Mouse (Mus musculus): ENCODE data around the gene Cep41. TPM values are rescaled to one million over a fixed set of nuclear protein-coding genes. Genes with fewer than 3 reads are reported as not detected.

Cep41 gene
- polyA plus RNA-seq, 1 experiment: 16.1 TPM

DNA sequence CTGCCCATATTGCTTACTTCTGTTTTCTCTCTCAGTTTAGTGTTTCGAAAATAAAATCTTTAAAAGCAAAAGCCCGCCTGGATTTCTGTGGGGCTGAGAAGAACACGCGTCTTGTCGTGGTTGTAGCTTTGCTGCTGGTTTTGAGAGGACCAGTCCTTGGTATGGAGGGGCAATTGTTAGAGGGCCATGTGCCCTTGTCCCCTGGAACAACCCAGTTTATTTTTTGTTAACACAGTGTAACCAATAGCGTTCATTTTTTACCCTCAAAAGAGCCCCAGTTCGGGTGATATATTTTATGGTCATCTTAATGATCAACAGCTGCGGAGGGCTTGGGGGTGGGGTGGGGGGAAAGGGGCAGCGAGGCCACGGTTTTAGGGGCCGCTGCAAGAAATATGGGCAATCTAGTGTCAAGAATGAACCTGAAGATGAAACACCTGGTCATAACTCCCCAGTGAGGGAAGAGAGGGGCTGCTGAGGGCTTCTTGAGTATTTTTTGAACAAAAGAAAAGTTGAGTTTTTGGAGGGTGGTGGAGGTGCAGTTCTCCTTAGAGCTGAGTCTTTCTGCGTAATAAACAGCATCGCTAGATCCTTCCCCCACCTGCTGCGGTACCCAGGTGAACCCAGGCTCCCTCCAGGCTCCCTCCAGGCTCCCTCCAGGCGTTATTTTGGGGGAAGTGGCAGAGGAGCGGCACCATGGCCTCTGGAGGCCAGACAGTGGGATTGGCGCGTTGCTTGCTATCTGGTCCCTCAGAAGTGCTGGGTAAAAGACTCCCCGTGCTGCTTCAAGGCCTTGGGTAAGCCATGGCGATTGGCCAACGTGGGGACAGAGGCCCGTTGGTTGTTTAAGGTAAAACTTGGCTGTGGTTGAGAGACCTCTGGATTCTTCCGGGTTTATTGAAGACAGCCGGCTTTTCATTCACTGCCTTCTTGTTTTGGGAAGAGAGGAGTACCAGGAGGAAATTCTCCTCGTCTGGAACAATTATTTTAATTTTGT lies 17.1 kb upstream of the Cep41 start:
- TF ChIP-seq POLR2A (IDR thresholded peaks at IDR 0.05; ENCODE audit: borderline replicate concordance, extremely low read depth, insufficient read depth, insufficient read length, poor library complexity, severe bottlenecking) (no peak), CTCF (IDR thresholded peaks at IDR 0.05; ENCODE audit: borderline replicate concordance, extremely low read depth, insufficient read depth, insufficient read length) (no peak)
- DNase-seq (ENCODE audit: low read depth): no peak

DNA sequence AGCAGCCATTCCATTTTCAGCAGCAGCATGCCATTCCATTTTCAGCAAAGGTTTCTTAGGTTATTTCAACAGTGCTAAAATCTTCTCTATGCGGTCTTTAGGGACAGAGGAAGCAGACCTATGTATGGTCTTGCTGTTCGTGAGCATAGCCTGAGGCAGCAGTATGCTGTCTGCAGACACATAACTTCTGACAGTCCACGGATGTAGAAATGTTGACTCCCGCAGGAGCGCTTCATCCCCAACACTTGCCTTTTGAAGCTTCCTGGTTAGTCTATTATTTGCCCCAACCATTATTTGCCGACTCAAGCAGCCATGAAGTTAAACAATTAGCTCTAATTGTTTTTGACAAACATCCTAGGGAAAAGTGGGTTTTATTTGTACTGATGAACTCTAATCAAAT lies 15.6 kb upstream of the Cep41 start:
- peak; percentile 51 for DNase-seq (ENCODE audit: low read depth)
- TF ChIP-seq CTCF (IDR thresholded peaks at IDR 0.05; ENCODE audit: borderline replicate concordance, extremely low read depth, insufficient read depth, insufficient read length) (no peak), POLR2A (IDR thresholded peaks at IDR 0.05; ENCODE audit: borderline replicate concordance, extremely low read depth, insufficient read depth, insufficient read length, poor library complexity, severe bottlenecking) (no peak)

GRCm38 (mm10) chr6:30703977-30704602 lies 10.5 kb upstream of the Cep41 start:
- TF ChIP-seq POLR2A (IDR thresholded peaks at IDR 0.05; ENCODE audit: borderline replicate concordance, extremely low read depth, insufficient read depth, insufficient read length, poor library complexity, severe bottlenecking) (no peak), CTCF (IDR thresholded peaks at IDR 0.05; ENCODE audit: borderline replicate concordance, extremely low read depth, insufficient read depth, insufficient read length) (no peak)
- DNase-seq (ENCODE audit: low read depth): no peak

DNA sequence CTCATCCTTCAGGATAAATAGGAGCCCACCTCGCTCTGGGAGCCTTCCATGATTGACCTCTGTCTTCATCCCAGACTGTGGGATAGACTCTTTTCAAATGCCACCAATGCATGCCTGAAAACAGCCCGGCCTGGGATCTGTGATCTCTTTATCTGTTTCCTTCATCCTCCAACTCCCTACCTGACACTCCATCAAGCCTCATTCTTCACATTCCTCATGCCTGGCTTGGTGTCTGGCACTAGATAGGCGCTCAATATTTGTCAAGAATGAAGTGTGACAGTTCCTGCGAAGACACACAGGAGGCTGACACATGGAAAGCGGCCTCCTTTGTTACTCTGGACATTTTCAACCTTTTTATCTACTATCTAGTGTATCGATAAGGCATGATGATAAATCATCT lies 9.9 kb upstream of the Cep41 start:
- TF ChIP-seq CTCF (IDR thresholded peaks at IDR 0.05; ENCODE audit: borderline replicate concordance, extremely low read depth, insufficient read depth, insufficient read length) (no peak), POLR2A (IDR thresholded peaks at IDR 0.05; ENCODE audit: borderline replicate concordance, extremely low read depth, insufficient read depth, insufficient read length, poor library complexity, severe bottlenecking) (no peak)
- no peak for DNase-seq (ENCODE audit: low read depth)

DNA sequence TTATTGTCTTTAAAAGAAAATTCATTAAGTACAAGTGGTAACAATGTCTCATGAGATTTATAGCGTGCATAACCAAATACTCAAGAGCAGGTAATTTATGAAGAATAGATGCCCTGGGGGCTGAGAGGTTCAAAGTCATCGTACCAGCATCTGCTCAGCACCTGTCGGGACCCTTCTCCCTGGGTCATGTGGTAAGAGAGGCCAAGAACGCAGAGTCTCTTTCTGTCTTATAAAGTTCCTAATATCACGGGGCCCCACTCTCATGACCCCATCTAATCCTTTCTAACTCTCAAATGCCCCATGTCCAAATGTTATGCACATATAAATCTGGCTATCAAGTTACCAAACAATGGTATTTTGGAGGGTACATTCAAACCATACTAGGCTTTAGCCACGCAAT lies 9.3 kb upstream of the Cep41 start:
- TF ChIP-seq CTCF (IDR thresholded peaks at IDR 0.05; ENCODE audit: borderline replicate concordance, extremely low read depth, insufficient read depth, insufficient read length): no peak
- no peak for TF ChIP-seq POLR2A (IDR thresholded peaks at IDR 0.05; ENCODE audit: borderline replicate concordance, extremely low read depth, insufficient read depth, insufficient read length, poor library complexity, severe bottlenecking)

GRCm38 (mm10) chr6:30700182-30700581 lies 6.6 kb upstream of the Cep41 start:
- DNase-seq (ENCODE audit: low read depth): no peak
- TF ChIP-seq CTCF (IDR thresholded peaks at IDR 0.05; ENCODE audit: borderline replicate concordance, extremely low read depth, insufficient read depth, insufficient read length) (no peak), POLR2A (IDR thresholded peaks at IDR 0.05; ENCODE audit: borderline replicate concordance, extremely low read depth, insufficient read depth, insufficient read length, poor library complexity, severe bottlenecking) (no peak)

More for the DNA sequence above, 9.3 kb upstream of the Cep41 start:
- no peak for DNase-seq (ENCODE audit: low read depth)

- DNase-seq (ENCODE audit: low read depth): no peak
- TF ChIP-seq CTCF (IDR thresholded peaks at IDR 0.05; ENCODE audit: borderline replicate concordance, extremely low read depth, insufficient read depth, insufficient read length) (no peak), POLR2A (IDR thresholded peaks at IDR 0.05; ENCODE audit: borderline replicate concordance, extremely low read depth, insufficient read depth, insufficient read length, poor library complexity, severe bottlenecking) (no peak)
Observed at GRCm38 (mm10) chr6:30698036-30698435, 4.5 kb upstream of the Cep41 start.

- peak; percentile 70 for DNase-seq (ENCODE audit: low read depth)
- no peak for TF ChIP-seq POLR2A (IDR thresholded peaks at IDR 0.05; ENCODE audit: borderline replicate concordance, extremely low read depth, insufficient read depth, insufficient read length, poor library complexity, severe bottlenecking)
- TF ChIP-seq CTCF (IDR thresholded peaks at IDR 0.05; ENCODE audit: borderline replicate concordance, extremely low read depth, insufficient read depth, insufficient read length): no peak
Observed at GRCm38 (mm10) chr6:30697464-30697863, 3.9 kb upstream of the Cep41 start.

DNA sequence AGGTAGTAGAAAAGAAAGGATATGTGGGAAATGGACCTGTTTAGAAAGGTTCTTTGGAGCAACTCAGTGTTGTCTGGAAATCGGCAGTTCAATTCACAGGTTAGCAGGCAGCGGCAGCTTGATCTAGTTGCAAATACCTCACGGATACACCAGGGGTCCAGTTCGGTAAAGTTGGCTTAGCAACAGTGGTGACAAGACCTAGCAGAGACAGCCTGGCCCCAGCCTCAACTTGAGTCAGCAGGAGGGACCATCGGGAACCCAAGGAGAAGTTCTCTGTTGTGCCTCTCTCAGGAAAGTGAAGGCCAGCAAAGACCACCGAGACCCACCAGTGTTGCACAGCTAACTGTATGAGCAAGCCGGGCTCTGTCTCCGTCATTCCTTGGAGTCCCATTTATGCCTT lies 1.6 kb upstream of the Cep41 start:
- DNase-seq (ENCODE audit: low read depth): no peak
- no peak for TF ChIP-seq POLR2A (IDR thresholded peaks at IDR 0.05; ENCODE audit: borderline replicate concordance, extremely low read depth, insufficient read depth, insufficient read length, poor library complexity, severe bottlenecking)
- no peak for TF ChIP-seq CTCF (IDR thresholded peaks at IDR 0.05; ENCODE audit: borderline replicate concordance, extremely low read depth, insufficient read depth, insufficient read length)

DNA sequence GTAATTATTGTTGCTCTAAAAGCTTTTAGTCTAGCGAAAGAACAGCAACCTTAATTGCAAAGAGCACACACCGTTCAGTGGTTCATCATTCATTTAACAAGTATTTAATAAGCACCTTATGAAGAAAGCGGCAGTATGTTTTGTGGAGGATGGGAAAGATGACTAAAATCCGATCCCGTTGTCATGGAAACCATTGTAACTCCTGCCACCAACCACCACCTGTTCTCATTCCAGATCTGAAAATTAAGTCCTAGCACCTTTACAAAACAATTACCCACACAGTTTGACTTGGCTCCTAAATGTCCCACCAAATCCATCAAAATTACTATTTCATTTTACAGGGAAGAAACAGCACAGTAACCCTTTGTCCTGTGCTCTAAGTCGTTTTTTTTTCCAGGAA lies 660 bp upstream of the Cep41 start:
- TF ChIP-seq POLR2A (IDR thresholded peaks at IDR 0.05; ENCODE audit: borderline replicate concordance, extremely low read depth, insufficient read depth, insufficient read length, poor library complexity, severe bottlenecking) (no peak), CTCF (IDR thresholded peaks at IDR 0.05; ENCODE audit: borderline replicate concordance, extremely low read depth, insufficient read depth, insufficient read length) (no peak)
- DNase-seq (ENCODE audit: low read depth): peak; percentile 90

- DNase-seq (ENCODE audit: low read depth): no peak
- no peak for TF ChIP-seq CTCF (IDR thresholded peaks at IDR 0.05; ENCODE audit: borderline replicate concordance, extremely low read depth, insufficient read depth, insufficient read length)
- no peak for TF ChIP-seq POLR2A (IDR thresholded peaks at IDR 0.05; ENCODE audit: borderline replicate concordance, extremely low read depth, insufficient read depth, insufficient read length, poor library complexity, severe bottlenecking)
Observed at GRCm38 (mm10) chr6:30692826-30693225, 723 bp downstream of the Cep41 start.
